Mouse (Mus musculus): Measurements from ENCODE around the gene 6030452D12Rik.

DNA sequence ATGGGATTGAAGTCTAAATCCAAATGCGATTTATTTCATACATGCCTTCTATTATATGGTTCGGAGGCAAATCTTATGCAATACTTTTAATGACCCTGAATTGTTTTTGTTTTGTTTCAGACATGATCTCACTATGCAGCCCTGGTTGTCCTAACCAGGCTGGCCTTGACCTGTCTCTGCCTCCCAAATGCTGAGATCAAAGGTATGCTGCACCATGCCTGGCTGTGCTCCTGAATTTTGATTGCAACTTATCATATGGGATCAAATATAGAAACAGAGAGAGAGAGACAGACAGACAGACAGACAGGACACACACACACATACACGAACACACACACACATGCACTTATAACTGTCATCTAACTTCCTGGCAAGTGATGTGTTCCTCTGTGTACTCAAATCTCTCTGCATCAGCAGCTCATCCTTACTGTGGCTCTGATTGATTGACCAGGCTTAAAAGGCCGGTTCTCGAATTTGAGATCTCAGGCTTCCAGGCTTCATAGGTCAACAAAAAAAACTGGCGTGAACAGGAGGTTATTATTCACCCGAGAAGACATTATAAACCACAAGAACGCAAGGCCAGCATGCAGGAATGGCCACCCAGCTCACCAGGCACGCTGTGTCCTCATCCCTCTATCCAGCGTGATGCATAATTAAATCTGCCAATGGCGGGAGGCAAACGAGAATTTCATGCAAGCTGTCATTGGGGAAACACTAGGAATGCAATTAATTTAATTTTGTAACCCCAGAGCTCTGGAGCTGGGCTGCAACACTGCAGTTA is 47.4 kb upstream of the 6030452D12Rik start:
- TF ChIP-seq CTCF (IDR thresholded peaks at IDR 0.05; ENCODE audit: low read depth) (no peak), EP300 (IDR thresholded peaks at IDR 0.05; ENCODE audit: low read depth) (no peak)
